Mouse (Mus musculus): ENCODE data around the gene Capn3. TPM values are rescaled to one million over a fixed set of nuclear protein-coding genes. Genes with fewer than 3 reads are reported as not detected.

Capn3 gene
- 4.8 and 5.9 TPM in 2 replicates for polyA plus RNA-seq (2014; fragmentation: Nextera tagmentation; extraction: Ambion mirVana)

DNA sequence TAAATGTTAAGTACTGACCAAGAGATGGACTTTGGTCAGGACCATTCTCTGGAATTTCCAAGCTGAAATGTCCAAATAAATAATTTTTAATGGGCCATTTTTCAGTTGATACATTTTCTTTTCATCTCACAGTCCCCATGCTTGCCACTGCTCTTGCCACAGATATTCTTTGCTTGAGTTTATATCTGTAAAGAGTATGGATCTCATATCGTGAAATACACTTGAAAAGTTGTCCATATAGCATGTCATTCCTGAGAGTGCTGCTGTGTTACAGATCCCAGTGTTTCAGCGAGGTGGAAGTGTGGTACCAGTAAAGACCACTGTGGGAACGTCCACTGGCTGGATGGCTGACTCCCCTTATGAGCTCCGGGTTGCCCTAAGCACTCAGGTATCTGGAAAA, at the start of gene Capn3:
Gene Capn3, plus strand, starts transcription at position 301 of the 400 bp plus-strand sequence.
- 73% methylated on average over 4 of the region's 4 CpGs for WGBS
- Histone ChIP-seq H3K27me3 (ENCODE audit: control insufficient read depth, insufficient read depth, low read length) (no peaks in the 10 kb centered on the region), H3K9me3 (ENCODE audit: control insufficient read depth, low read length) (no peaks in the 10 kb centered on the region), H3K4me1 (ENCODE audit: control insufficient read depth, insufficient read depth, low read length) (no peaks in the 10 kb centered on the region), H3K4me3 (ENCODE audit: low read depth, low read length) (no peak within 1 kb of the TSS), H3K36me3 (ENCODE audit: control insufficient read depth, insufficient read depth, low read length) (no peaks in the 10 kb centered on the region), H3K9ac (ENCODE audit: low read length) (no peak within 1 kb of the TSS), H3K4me2 (no peak within 1 kb of the TSS), H3K27ac (ENCODE audit: low read depth, low read length) (no peak within 1 kb of the TSS)
- no peak for ATAC-seq (ENCODE audit: low FRiP score)
- no peak for DNase-seq (ENCODE audit: low spot score, missing footprints)

- H3K9me3 ChIP-seq (ENCODE audit: control insufficient read depth, low read length), result no peaks in the 10 kb centered on the region
- H3K4me3 ChIP-seq (ENCODE audit: low read depth, low read length), result no peak overlapping the region
- no peak overlapping the region for H3K9ac ChIP-seq (ENCODE audit: low read length)
- WGBS, result 97% methylated on average over 3 of the region's 3 CpGs
- H3K36me3 ChIP-seq (ENCODE audit: control insufficient read depth, insufficient read depth, low read length), result no peaks in the 10 kb centered on the region
- no peak for DNase-seq (ENCODE audit: low spot score, missing footprints)
- no peak overlapping the region for H3K27ac ChIP-seq (ENCODE audit: low read depth, low read length)
- H3K4me1 ChIP-seq (ENCODE audit: control insufficient read depth, insufficient read depth, low read length), result no peaks in the 10 kb centered on the region
- H3K27me3 ChIP-seq (ENCODE audit: control insufficient read depth, insufficient read depth, low read length), result no peaks in the 10 kb centered on the region
- ATAC-seq (ENCODE audit: low FRiP score), result no peak
- no peak overlapping the region for H3K4me2 ChIP-seq
Observed at GRCm38 (mm10) chr2:120411096-120411628, 44.7 kb upstream of the Capn3 start.

DNA sequence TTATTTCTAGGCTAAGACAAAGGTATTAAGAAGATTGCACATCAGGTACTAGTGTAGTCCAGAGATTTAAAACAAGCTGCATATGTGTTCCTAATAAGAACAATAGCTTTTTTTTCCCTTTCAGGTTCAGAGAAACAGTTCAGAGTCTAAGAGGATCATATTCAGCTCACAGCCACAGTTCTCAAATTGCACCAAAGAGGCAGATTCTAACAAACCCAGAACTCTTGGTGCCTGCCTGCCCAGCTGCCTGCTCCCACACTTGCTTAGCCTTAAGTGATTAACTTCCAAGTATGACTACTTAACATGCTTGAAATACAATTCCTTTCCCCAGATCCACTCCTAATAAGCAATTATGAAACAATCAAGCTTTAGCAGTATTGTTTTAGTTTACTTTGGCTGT, 41.7 kb upstream of the Capn3 start:
- no peak for DNase-seq (ENCODE audit: low spot score, missing footprints)
- no peaks in the 10 kb centered on the region for H3K27me3 ChIP-seq (ENCODE audit: control insufficient read depth, insufficient read depth, low read length)
- no peak overlapping the region for H3K4me2 ChIP-seq
- no peaks in the 10 kb centered on the region for H3K4me1 ChIP-seq (ENCODE audit: control insufficient read depth, insufficient read depth, low read length)
- no peaks in the 10 kb centered on the region for H3K36me3 ChIP-seq (ENCODE audit: control insufficient read depth, insufficient read depth, low read length)
- no peak overlapping the region for H3K4me3 ChIP-seq (ENCODE audit: low read depth, low read length)
- no peak overlapping the region for H3K27ac ChIP-seq (ENCODE audit: low read depth, low read length)
- H3K9me3 ChIP-seq (ENCODE audit: control insufficient read depth, low read length), result no peaks in the 10 kb centered on the region
- no peak for ATAC-seq (ENCODE audit: low FRiP score)
- no peak overlapping the region for H3K9ac ChIP-seq (ENCODE audit: low read length)

DNA sequence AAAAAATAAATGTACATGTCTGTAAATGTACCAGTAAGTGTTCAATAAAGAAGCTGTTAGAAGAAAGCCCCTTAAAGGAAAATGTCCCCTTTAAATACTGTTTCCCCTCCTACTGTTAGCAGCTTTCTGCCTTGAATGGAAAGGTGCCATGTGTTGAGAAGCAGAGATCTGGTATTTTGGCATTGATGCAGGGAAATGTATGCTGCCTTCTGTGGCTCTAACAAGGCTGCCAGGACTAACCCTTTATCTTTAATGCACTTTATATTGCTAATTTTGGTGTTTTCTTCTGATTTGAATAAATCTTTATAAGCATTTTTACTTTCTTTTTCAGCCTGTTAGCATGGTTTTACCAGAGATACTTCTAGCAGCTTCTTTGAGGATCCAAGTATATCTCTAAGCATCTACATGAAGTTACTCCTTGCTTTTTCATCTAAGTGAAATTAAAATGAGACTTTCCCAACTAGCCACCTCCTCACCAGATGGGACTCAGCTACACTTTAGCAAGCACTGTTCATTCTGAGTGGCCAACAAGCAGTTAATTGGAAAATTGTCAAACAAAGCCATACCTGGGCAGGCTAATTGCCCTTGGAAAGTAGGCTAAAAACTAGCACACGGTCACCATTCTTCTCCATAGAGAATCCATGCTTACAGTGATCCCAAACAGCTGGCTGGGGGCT, 40.9 kb upstream of the Capn3 start:
- 80% methylated on average over 1 of the region's 1 CpGs for WGBS
- no peaks in the 10 kb centered on the region for H3K27me3 ChIP-seq (ENCODE audit: control insufficient read depth, insufficient read depth, low read length)
- H3K4me2 ChIP-seq, result no peak overlapping the region
- DNase-seq (ENCODE audit: low spot score, missing footprints) (no peak), ATAC-seq (ENCODE audit: low FRiP score) (no peak)
- H3K27ac ChIP-seq (ENCODE audit: low read depth, low read length), result no peak overlapping the region
- no peaks in the 10 kb centered on the region for H3K4me1 ChIP-seq (ENCODE audit: control insufficient read depth, insufficient read depth, low read length)
- H3K4me3 ChIP-seq (ENCODE audit: low read depth, low read length), result no peak overlapping the region
- H3K9ac ChIP-seq (ENCODE audit: low read length), result no peak overlapping the region
- H3K36me3 ChIP-seq (ENCODE audit: control insufficient read depth, insufficient read depth, low read length), result no peaks in the 10 kb centered on the region
- H3K9me3 ChIP-seq (ENCODE audit: control insufficient read depth, low read length), result no peaks in the 10 kb centered on the region

DNA sequence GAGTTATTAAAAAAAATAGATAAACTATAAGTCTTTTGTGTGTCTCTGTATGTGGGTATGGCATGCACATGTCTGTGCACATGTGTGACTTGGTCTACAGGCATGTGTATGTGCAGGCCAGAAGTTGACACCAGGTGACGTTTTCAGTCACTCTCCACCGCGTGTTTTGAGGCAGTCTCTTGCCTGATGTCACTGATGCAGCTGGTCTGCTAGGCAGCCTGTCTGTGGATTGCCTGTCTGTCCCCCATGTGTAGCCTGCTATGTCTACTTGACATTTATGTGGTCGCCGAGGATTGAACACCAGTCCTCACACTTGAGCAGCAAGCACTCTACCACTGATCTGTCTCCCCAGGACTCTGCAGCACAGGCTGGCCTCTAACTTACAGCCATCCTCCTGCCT, 31.4 kb upstream of the Capn3 start:
- H3K27ac ChIP-seq (ENCODE audit: low read depth, low read length), result no peak overlapping the region
- no peaks in the 10 kb centered on the region for H3K9me3 ChIP-seq (ENCODE audit: control insufficient read depth, low read length)
- no peak for DNase-seq (ENCODE audit: low spot score, missing footprints)
- ATAC-seq (ENCODE audit: low FRiP score), result no peak
- H3K4me2 ChIP-seq, result no peak overlapping the region
- no peak overlapping the region for H3K9ac ChIP-seq (ENCODE audit: low read length)
- no peaks in the 10 kb centered on the region for H3K36me3 ChIP-seq (ENCODE audit: control insufficient read depth, insufficient read depth, low read length)
- 82% methylated on average over 5 of the region's 5 CpGs for WGBS
- H3K27me3 ChIP-seq (ENCODE audit: control insufficient read depth, insufficient read depth, low read length), result no peaks in the 10 kb centered on the region
- H3K4me3 ChIP-seq (ENCODE audit: low read depth, low read length), result no peak overlapping the region
- no peaks in the 10 kb centered on the region for H3K4me1 ChIP-seq (ENCODE audit: control insufficient read depth, insufficient read depth, low read length)

GRCm38 (mm10) chr2:120444486-120444885, 11.3 kb upstream of the Capn3 start:
- H3K9ac ChIP-seq (ENCODE audit: low read length), result no peak overlapping the region
- no peaks in the 10 kb centered on the region for H3K27me3 ChIP-seq (ENCODE audit: control insufficient read depth, insufficient read depth, low read length)
- no peaks in the 10 kb centered on the region for H3K9me3 ChIP-seq (ENCODE audit: control insufficient read depth, low read length)
- no peak overlapping the region for H3K27ac ChIP-seq (ENCODE audit: low read depth, low read length)
- no peaks in the 10 kb centered on the region for H3K36me3 ChIP-seq (ENCODE audit: control insufficient read depth, insufficient read depth, low read length)
- no peak overlapping the region for H3K4me3 ChIP-seq (ENCODE audit: low read depth, low read length)
- 95% methylated on average over 1 of the region's 1 CpGs for WGBS
- DNase-seq (ENCODE audit: low spot score, missing footprints), result no peak
- H3K4me1 ChIP-seq (ENCODE audit: control insufficient read depth, insufficient read depth, low read length), result no peaks in the 10 kb centered on the region
- ATAC-seq (ENCODE audit: low FRiP score), result no peak
- no peak overlapping the region for H3K4me2 ChIP-seq

DNA sequence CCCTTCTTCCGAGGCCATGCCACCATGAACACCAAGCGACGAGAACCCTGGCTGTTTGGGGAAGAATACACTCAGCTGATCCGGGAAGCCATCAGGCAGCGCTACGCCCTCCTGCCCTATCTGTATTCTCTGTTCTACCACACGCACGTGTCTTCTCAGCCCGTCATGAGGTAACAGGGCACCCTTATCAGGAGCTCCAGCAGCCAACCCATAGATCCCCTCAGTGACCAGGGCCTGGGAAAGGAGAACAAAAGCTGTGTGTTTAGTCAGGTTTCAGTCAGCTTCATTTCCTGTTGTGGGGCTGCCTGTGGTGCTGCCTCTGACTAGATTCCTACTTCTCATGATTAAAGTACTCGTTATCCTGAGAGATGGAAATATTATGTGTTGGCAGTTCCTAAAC, 9.4 kb upstream of the Capn3 start:
- Histone ChIP-seq H3K27ac (ENCODE audit: low read depth, low read length) (no peak overlapping the region), H3K4me3 (ENCODE audit: low read depth, low read length) (no peak overlapping the region), H3K27me3 (ENCODE audit: control insufficient read depth, insufficient read depth, low read length) (no peaks in the 10 kb centered on the region), H3K9ac (ENCODE audit: low read length) (no peak overlapping the region), H3K9me3 (ENCODE audit: control insufficient read depth, low read length) (no peaks in the 10 kb centered on the region), H3K36me3 (ENCODE audit: control insufficient read depth, insufficient read depth, low read length) (no peaks in the 10 kb centered on the region), H3K4me2 (no peak overlapping the region), H3K4me1 (ENCODE audit: control insufficient read depth, insufficient read depth, low read length) (no peaks in the 10 kb centered on the region)
- 82% methylated on average over 10 of the region's 10 CpGs for WGBS
- no peak for ATAC-seq (ENCODE audit: low FRiP score)
- DNase-seq (ENCODE audit: low spot score, missing footprints), result no peak

DNA sequence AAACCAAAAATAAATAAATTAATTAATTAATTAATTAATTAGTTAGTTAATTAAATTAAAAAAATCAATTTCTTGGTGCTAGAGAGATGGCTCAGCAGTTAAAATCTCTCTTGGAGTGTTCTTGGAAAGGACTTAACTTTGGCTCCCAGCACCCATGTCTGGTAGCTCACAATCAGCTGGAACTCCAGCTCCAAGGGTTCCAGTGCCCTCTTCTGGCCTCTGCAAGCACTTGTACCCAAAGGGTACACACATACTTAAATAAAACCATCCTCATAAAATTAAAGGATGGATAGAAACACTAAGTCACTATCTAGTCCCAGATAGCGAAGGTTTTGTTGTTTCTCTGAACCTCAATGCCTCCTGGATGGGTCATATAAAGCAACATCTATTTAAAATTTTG, 8.5 kb upstream of the Capn3 start:
- ATAC-seq (ENCODE audit: low FRiP score), result no peak
- 89% methylated on average over 1 of the region's 1 CpGs for WGBS

DNA sequence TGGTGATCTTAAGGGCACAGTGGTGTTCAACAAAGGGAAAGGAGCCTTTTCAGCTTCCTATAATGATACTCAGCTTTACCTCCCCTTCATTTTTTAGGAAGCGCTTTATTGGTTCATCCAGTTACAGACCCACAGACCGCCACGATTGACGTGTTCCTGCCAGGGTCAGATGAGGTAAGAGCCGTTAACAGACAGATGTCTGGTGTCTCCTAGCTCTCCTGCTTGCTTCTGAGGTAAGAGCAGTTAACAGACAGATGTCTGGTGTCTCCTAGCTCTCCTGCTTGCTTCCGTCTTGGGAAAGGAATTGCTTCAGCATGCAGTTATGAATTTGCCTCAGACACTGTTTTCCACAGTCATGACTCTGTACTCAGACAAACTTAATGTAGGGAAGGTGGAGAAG, 5.1 kb upstream of the Capn3 start:
- no peak overlapping the region for H3K4me2 ChIP-seq
- no peaks in the 10 kb centered on the region for H3K36me3 ChIP-seq (ENCODE audit: control insufficient read depth, insufficient read depth, low read length)
- no peak for ATAC-seq (ENCODE audit: low FRiP score)
- no peaks in the 10 kb centered on the region for H3K4me1 ChIP-seq (ENCODE audit: control insufficient read depth, insufficient read depth, low read length)
- H3K9ac ChIP-seq (ENCODE audit: low read length), result no peak overlapping the region
- no peaks in the 10 kb centered on the region for H3K27me3 ChIP-seq (ENCODE audit: control insufficient read depth, insufficient read depth, low read length)
- WGBS, result 83% methylated on average over 6 of the region's 6 CpGs
- no peak for DNase-seq (ENCODE audit: low spot score, missing footprints)
- no peak overlapping the region for H3K4me3 ChIP-seq (ENCODE audit: low read depth, low read length)
- no peak overlapping the region for H3K27ac ChIP-seq (ENCODE audit: low read depth, low read length)
- H3K9me3 ChIP-seq (ENCODE audit: control insufficient read depth, low read length), result no peaks in the 10 kb centered on the region

More for the DNA sequence above, 8.5 kb upstream of the Capn3 start:
- Histone ChIP-seq H3K27me3 (ENCODE audit: control insufficient read depth, insufficient read depth, low read length) (no peaks in the 10 kb centered on the region), H3K9me3 (ENCODE audit: control insufficient read depth, low read length) (no peaks in the 10 kb centered on the region), H3K4me1 (ENCODE audit: control insufficient read depth, insufficient read depth, low read length) (no peaks in the 10 kb centered on the region), H3K36me3 (ENCODE audit: control insufficient read depth, insufficient read depth, low read length) (no peaks in the 10 kb centered on the region), H3K4me2 (no peak overlapping the region), H3K9ac (ENCODE audit: low read length) (no peak overlapping the region), H3K27ac (ENCODE audit: low read depth, low read length) (no peak overlapping the region), H3K4me3 (ENCODE audit: low read depth, low read length) (no peak overlapping the region)
- DNase-seq (ENCODE audit: low spot score, missing footprints), result no peak

Measured in midbrain, embryonic 11.5 days (tissue).